Mouse (Mus musculus): ENCODE results near the gene Etnk1. TPM values are rescaled to one million over a fixed set of nuclear protein-coding genes. Genes with fewer than 3 reads are reported as not detected.

The Etnk1 gene
- polyA plus RNA-seq, 1 experiment from 2014 or later, result 10.7 TPM

DNA sequence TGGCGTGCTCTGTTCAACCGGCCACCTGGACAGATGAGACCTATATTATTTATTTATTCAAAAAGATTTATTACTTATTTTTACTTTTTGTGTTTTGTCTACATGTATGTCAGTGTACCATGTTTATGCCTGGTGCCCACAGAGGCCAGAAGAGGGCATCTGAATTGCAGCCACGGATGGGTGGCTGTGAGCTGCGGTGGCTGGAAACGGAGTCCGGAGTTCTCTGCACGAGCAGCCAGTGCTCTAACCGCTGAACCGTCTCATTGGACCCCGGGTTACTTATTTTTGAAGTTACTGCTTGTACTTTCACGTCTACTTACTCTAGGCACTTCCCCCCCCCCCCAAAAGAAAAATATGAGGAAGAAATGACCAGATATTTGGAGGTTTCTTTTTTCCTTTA is 65.7 kb downstream of the Etnk1 start:
- no peaks in the 10 kb centered on the region for H3K36me3 ChIP-seq (ENCODE audit: control insufficient read depth, insufficient read depth, low read length)
- no peak overlapping the region for H3K9ac ChIP-seq (ENCODE audit: low read length)
- H3K4me3 ChIP-seq (ENCODE audit: low read depth, low read length), result no peak overlapping the region
- H3K27ac ChIP-seq (replicated peaks), result no peak overlapping the region
- H3K4me1 ChIP-seq (replicated peaks; ENCODE audit: control insufficient read depth, insufficient read depth), result no peaks in the 10 kb centered on the region
- no peaks in the 10 kb centered on the region for H3K27me3 ChIP-seq (ENCODE audit: control insufficient read depth, insufficient read depth, low read length)
- H3K4me2 ChIP-seq (replicated peaks; ENCODE audit: low read depth), result no peak overlapping the region
- WGBS, result 93% methylated on average over 11 of the region's 11 CpGs
- no peak for DNase-seq (ENCODE audit: low spot score)
- no peak for TF ChIP-seq CTCF (IDR thresholded peaks at IDR 0.05; ENCODE audit: low read depth)
- no peak for TF ChIP-seq EP300 (optimal IDR thresholded peaks at IDR 0.05)
- no peaks in the 10 kb centered on the region for H3K9me3 ChIP-seq (ENCODE audit: control insufficient read depth, low read length)
- ATAC-seq (ENCODE audit: low FRiP score, low TSS enrichment), result no peak

DNA sequence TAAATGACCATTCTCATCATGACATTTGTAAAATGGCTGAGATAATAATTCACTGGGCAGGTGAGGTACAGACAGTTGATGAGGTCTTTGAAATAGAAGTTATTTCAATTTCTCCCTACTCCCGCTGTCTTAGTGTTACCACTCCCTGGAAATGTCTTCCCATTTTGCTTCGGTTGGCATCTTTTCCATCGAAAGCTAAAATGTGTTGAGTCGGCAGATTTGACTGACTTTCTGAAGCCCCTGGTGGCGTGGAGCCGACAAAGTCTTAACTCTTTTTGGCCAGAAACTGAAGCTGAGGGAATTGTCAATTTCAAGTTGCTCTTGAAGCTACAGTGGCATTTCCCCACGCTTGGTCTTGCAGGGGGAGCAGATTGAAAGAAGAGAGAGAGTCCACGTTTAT is 67.8 kb downstream of the Etnk1 start:
- Histone ChIP-seq H3K9me3 (ENCODE audit: control insufficient read depth, low read length) (no peaks in the 10 kb centered on the region), H3K4me2 (replicated peaks; ENCODE audit: low read depth) (no peak overlapping the region), H3K27ac (replicated peaks) (no peak overlapping the region), H3K36me3 (ENCODE audit: control insufficient read depth, insufficient read depth, low read length) (no peaks in the 10 kb centered on the region), H3K4me3 (ENCODE audit: low read depth, low read length) (no peak overlapping the region), H3K4me1 (replicated peaks; ENCODE audit: control insufficient read depth, insufficient read depth) (no peaks in the 10 kb centered on the region), H3K27me3 (ENCODE audit: control insufficient read depth, insufficient read depth, low read length) (no peaks in the 10 kb centered on the region), H3K9ac (ENCODE audit: low read length) (no peak overlapping the region)
- no peak for ATAC-seq (ENCODE audit: low FRiP score, low TSS enrichment)
- WGBS, result 78% methylated on average over 8 of the region's 8 CpGs
- TF ChIP-seq EP300 (optimal IDR thresholded peaks at IDR 0.05) (no peak), CTCF (IDR thresholded peaks at IDR 0.05; ENCODE audit: low read depth) (no peak)
- DNase-seq (ENCODE audit: low spot score), result no peak

DNA sequence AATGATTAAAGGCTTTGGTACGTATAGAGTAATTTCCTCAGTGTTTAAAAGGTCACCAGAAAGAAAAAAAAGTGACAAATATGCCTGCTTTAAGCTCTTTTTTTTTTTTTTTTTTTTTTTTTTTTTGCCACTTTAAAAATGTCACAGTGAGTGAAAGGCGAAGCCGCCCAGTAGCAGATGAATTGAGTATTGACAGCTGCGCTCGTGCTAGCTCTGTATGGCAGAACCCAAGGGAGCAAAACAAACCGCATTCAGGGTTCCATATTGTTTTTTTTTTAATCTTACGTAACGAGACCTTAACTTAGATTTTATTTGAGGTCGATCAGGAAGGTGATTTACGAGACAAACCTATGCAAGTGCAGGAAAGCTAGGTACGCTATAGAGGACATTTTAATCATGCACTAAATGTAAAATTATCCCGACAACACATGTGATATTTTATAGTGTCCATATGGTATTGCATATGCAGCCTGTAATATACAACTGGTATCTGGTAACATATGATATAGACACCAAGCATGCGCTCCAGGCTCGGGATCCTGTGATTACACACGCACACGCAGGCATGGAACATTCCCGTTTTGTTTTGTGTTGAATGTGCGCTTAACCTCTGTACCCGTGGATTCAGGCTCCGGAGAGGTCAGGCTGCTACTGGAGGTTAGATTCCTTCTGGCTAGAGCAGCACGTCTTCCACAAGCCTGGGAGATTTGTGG is 72.5 kb downstream of the Etnk1 start:
- WGBS, result 78% methylated on average over 21 of the region's 21 CpGs
- H3K27ac ChIP-seq (replicated peaks), result no peak overlapping the region
- no peaks in the 10 kb centered on the region for H3K4me1 ChIP-seq (replicated peaks; ENCODE audit: control insufficient read depth, insufficient read depth)
- H3K27me3 ChIP-seq (ENCODE audit: control insufficient read depth, insufficient read depth, low read length), result no peaks in the 10 kb centered on the region
- H3K9ac ChIP-seq (ENCODE audit: low read length), result no peak overlapping the region
- H3K9me3 ChIP-seq (ENCODE audit: control insufficient read depth, low read length), result no peaks in the 10 kb centered on the region
- no peak overlapping the region for H3K4me3 ChIP-seq (ENCODE audit: low read depth, low read length)
- no peak overlapping the region for H3K4me2 ChIP-seq (replicated peaks; ENCODE audit: low read depth)
- ATAC-seq (ENCODE audit: low FRiP score, low TSS enrichment) (no peak), DNase-seq (ENCODE audit: low spot score) (no peak)
- TF ChIP-seq EP300 (optimal IDR thresholded peaks at IDR 0.05), result no peak
- no peak for TF ChIP-seq CTCF (IDR thresholded peaks at IDR 0.05; ENCODE audit: low read depth)
- H3K36me3 ChIP-seq (ENCODE audit: control insufficient read depth, insufficient read depth, low read length), result no peaks in the 10 kb centered on the region

DNA sequence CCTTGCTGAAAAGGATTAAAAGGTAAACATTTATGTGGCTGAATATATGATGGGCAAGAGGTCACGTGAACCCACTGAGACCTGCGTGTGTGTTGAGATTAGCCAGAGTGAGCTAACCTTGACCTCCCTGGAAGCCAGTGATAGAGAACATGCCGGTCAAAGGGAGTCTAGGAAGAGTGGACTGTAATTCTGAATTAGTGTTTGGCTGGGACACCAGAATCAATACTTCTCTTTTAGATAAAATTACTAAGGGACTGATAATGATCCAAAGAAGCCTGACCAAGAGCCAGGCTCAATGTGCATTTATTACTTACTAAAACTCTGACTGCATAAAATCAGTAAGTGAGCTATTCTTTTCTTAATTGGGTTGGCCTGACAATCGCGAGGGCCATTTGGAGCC is 76.2 kb downstream of the Etnk1 start:
- H3K4me1 ChIP-seq (replicated peaks; ENCODE audit: control insufficient read depth, insufficient read depth), result no peaks in the 10 kb centered on the region
- H3K27ac ChIP-seq (replicated peaks), result no peak overlapping the region
- H3K4me2 ChIP-seq (replicated peaks; ENCODE audit: low read depth), result no peak overlapping the region
- no peaks in the 10 kb centered on the region for H3K27me3 ChIP-seq (ENCODE audit: control insufficient read depth, insufficient read depth, low read length)
- 74% methylated on average over 5 of the region's 5 CpGs for WGBS
- DNase-seq (ENCODE audit: low spot score) (no peak), ATAC-seq (ENCODE audit: low FRiP score, low TSS enrichment) (no peak)
- H3K36me3 ChIP-seq (ENCODE audit: control insufficient read depth, insufficient read depth, low read length), result no peaks in the 10 kb centered on the region
- no peak overlapping the region for H3K4me3 ChIP-seq (ENCODE audit: low read depth, low read length)
- TF ChIP-seq EP300 (optimal IDR thresholded peaks at IDR 0.05), result no peak
- TF ChIP-seq CTCF (IDR thresholded peaks at IDR 0.05; ENCODE audit: low read depth), result no peak
- no peaks in the 10 kb centered on the region for H3K9me3 ChIP-seq (ENCODE audit: control insufficient read depth, low read length)
- no peak overlapping the region for H3K9ac ChIP-seq (ENCODE audit: low read length)

DNA sequence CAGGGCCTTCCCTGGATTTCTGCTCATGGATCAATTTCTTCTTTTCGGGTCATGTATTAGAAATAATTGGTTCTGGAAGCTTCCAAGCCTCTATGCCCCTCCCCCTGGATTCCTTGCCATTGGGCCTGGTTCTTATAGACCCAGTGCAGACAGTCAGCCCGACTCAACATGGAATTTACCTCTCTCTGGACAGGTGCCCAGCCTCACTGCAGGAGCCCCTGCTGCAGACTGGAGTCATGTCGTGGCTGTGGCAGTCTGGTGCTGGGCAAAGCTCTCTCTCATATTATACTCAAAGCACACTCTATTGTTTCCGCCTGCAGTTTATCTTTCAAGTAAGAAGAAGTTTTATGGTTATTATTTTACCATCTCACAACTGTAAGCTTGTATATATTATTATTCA is 90.9 kb downstream of the Etnk1 start:
- TF ChIP-seq EP300 (optimal IDR thresholded peaks at IDR 0.05), result no peak
- TF ChIP-seq CTCF (IDR thresholded peaks at IDR 0.05; ENCODE audit: low read depth), result no peak
- WGBS, result 75% methylated on average over 4 of the region's 4 CpGs
- Histone ChIP-seq H3K27me3 (ENCODE audit: control insufficient read depth, insufficient read depth, low read length) (no peaks in the 10 kb centered on the region), H3K4me3 (ENCODE audit: low read depth, low read length) (no peak overlapping the region), H3K36me3 (ENCODE audit: control insufficient read depth, insufficient read depth, low read length) (no peaks in the 10 kb centered on the region), H3K4me2 (replicated peaks; ENCODE audit: low read depth) (no peak overlapping the region), H3K9ac (ENCODE audit: low read length) (no peak overlapping the region), H3K27ac (replicated peaks) (no peak overlapping the region), H3K4me1 (replicated peaks; ENCODE audit: control insufficient read depth, insufficient read depth) (no peaks in the 10 kb centered on the region), H3K9me3 (ENCODE audit: control insufficient read depth, low read length) (no peaks in the 10 kb centered on the region)
- ATAC-seq (ENCODE audit: low FRiP score, low TSS enrichment), result no peak
- no peak for DNase-seq (ENCODE audit: low spot score)

DNA sequence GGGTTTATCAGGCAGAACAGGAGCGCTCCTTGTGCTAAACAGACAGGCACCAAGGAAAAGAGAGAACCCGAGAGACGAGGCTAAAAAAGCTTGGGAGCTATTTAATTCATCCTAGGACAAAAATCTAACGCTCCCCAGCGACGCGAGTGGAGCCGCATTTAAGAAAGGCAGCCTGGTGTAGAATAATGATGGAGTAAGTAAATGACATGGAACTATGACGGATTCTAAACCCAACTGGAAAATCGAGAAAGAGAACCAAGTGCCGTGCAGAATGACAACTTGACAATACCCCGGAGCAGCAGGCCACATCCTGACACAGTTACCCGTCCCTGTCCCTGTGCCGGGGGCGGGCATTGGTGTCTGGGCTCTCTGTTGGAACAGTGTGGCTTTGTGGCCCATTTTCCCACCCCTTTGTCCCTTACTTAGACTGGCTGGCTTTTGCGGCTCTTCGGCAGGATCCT is 92.2 kb downstream of the Etnk1 start:
- 74% methylated on average over 17 of the region's 17 CpGs for WGBS
- DNase-seq (ENCODE audit: low spot score) (no peak), ATAC-seq (ENCODE audit: low FRiP score, low TSS enrichment) (no peak)
- no peak overlapping the region for H3K4me3 ChIP-seq (ENCODE audit: low read depth, low read length)
- no peak overlapping the region for H3K4me2 ChIP-seq (replicated peaks; ENCODE audit: low read depth)
- TF ChIP-seq EP300 (optimal IDR thresholded peaks at IDR 0.05) (no peak), CTCF (IDR thresholded peaks at IDR 0.05; ENCODE audit: low read depth) (no peak)
- H3K4me1 ChIP-seq (replicated peaks; ENCODE audit: control insufficient read depth, insufficient read depth), result no peaks in the 10 kb centered on the region
- H3K27me3 ChIP-seq (ENCODE audit: control insufficient read depth, insufficient read depth, low read length), result no peaks in the 10 kb centered on the region
- H3K36me3 ChIP-seq (ENCODE audit: control insufficient read depth, insufficient read depth, low read length), result no peaks in the 10 kb centered on the region
- no peak overlapping the region for H3K9ac ChIP-seq (ENCODE audit: low read length)
- no peak overlapping the region for H3K27ac ChIP-seq (replicated peaks)
- no peaks in the 10 kb centered on the region for H3K9me3 ChIP-seq (ENCODE audit: control insufficient read depth, low read length)
